Mouse (Mus musculus): ENCODE results near the gene Cryga. TPM values are rescaled to one million over a fixed set of nuclear protein-coding genes. Genes with fewer than 3 reads are reported as not detected.

Cryga gene
- total RNA-seq (2014; fragmentation: Nextera tagmentation) (not detected in 2 replicates), total RNA-seq (2017) (not detected in 2 replicates)

DNA sequence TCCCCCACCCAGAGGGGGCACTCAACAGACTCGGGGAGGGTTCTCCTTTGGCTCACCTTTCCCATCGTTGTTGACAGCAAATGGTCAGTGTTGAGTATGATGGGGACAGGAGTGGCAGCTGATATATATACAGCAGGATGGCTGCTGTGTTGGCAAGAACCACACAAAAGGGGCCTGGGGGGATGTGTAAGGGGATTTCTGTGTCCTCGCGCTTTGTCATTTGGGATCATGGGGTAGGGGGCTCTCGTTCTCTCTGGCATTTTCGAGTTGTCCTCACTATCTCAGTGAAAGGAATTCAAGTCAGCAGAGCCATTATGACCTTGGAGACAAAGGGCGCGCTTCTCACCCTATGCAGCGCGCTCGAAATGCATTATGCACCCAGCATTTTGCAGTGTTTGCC, at the start of gene Cryga:
TSS of gene Cryga (minus strand) at position 101 of the 400 bp plus-strand sequence.
- ATAC-seq (replicated peaks; ENCODE audit: low FRiP score, low TSS enrichment, poor library complexity, severe bottlenecking) = no peak

DNA sequence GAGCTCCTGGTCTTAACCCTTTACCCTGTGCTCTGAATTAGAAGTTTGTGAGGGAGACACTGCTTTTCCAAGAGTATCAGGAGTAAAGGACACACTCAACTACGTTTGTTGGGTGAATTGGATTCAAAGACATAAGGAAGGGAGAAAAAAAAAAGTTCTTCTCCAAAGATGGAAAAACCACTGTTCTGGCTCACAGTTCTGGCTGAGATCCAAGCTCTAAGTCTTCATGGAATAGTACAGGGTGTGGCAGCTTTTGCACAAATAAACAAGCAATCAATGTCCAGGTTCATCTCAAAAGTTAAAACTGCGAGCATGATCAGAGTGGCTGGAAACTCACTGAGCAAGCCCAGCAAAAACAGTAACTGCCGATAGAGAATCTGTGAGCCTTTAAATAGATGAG, 44.8 kb upstream of the Cryga start:
- ATAC-seq (replicated peaks; ENCODE audit: low FRiP score, low TSS enrichment, poor library complexity, severe bottlenecking) = no peak

DNA sequence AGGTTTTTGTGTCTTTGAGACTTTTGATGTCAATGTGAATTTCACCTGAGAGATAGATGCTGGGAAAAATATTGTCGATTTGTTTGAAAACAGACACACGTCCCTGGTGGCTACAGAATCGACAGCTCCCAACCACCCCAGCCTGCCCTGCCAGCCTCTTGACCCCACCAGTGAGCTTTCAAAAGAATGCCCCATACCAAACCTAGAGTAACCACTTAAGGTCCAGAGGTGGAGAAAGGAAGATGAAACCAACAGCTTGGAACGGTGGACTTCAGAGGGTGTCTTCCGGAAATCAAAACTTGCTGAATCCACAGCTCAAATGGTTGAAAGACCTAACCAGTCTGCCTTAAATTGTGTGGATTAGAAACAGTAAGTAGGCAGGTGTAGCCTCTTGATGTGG, 44.2 kb upstream of the Cryga start:
- no peak for ATAC-seq (replicated peaks; ENCODE audit: low FRiP score, low TSS enrichment, poor library complexity, severe bottlenecking)

DNA sequence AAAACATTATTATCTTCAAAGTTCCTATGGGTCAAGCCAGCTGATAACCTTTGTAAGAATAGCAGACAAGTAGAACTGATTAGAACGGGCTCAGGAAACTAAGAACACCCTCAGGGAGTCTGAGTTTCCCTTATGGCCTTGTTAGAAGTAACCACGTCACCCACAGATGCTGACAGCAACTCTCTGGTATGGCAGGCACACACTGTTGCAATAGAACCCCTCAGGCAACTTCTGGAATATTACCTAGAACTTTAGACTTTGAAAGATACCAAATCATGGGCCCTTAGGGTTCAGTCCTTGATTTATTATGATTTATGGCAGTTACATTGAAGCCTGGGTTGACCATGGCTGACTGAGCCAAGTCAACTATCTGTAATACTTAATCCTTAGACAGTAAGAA, 43.4 kb upstream of the Cryga start:
- ATAC-seq (replicated peaks; ENCODE audit: low FRiP score, low TSS enrichment, poor library complexity, severe bottlenecking) = no peak

DNA sequence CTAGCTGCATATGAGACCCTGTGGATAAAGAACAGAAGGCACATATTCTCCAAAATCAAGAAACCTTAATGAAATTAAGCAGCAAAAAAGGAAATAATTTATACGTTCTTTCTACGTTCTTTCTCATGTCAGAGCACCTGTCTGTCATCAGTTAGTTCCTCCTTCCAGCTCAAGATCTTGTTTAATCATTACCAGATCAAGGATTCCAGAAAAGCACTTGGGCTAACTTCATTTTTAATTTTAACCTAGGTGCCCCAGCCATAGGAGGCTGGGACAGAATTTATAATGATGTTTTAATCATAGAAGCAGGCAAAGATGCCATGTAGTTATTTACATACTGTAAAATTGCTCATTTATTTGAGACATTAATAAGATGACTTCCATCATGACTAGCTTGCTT, 41.6 kb upstream of the Cryga start:
- ATAC-seq (replicated peaks; ENCODE audit: low FRiP score, low TSS enrichment, poor library complexity, severe bottlenecking) = no peak

DNA sequence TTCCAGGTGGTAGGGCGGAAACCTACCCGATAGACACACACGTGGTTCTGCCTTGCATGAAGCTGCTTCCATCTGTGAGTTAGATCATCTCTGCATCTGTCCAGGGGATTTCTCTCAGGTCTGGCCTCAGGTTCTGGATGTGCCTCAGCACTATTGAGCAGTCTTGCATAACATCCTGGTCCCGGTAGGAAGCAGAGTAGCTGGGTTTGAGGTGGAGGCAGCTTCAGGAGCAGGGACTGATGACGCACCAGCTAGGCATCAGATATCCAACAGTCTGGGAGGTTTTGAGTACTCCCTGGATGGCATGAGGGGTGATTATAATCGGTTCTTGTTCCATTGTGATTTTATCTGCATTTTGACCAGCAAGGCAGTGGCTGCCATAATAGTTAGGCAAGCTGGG, 34.4 kb upstream of the Cryga start:
- ATAC-seq (replicated peaks; ENCODE audit: low FRiP score, low TSS enrichment, poor library complexity, severe bottlenecking) = no peak

DNA sequence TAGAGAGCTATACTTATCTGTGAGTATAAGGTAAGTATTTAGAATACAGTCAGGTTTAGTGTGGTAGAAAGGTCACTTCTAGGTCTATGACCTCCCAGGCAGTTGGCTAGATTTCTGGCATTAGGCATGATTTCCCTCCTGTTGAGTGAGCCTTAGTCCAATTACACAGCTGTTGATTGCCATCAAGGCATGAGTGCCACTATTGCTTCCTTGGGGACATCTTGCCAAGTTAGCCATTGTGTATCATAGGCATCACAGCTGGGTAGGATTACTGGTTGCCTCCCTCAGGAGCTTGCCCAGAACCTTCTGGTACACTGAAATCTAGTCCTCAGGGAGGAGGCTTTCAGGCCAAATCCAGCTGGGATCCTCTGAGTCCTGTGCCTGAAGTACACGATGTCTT, 29.7 kb upstream of the Cryga start:
- ATAC-seq (replicated peaks; ENCODE audit: low FRiP score, low TSS enrichment, poor library complexity, severe bottlenecking) = no peak

DNA sequence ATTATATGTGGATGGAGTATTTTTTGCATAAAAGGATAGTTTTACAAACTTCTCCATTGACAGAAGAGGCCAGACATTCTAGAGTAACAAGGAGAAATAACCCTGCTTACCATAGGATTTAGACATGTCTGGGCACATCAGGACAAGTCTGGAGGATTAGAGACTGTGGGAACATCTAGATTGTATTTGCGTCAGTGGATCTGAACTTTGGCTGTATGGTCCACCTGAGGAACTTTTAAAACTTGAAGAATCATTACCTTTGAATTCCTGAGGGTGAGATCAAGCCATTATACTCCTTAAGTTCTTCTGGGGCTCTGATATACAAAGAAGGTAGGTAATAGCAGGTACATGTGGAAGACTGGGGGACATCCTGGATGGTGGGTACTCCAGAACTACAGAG, 28.5 kb upstream of the Cryga start:
- ATAC-seq (replicated peaks; ENCODE audit: low FRiP score, low TSS enrichment, poor library complexity, severe bottlenecking) = no peak

DNA sequence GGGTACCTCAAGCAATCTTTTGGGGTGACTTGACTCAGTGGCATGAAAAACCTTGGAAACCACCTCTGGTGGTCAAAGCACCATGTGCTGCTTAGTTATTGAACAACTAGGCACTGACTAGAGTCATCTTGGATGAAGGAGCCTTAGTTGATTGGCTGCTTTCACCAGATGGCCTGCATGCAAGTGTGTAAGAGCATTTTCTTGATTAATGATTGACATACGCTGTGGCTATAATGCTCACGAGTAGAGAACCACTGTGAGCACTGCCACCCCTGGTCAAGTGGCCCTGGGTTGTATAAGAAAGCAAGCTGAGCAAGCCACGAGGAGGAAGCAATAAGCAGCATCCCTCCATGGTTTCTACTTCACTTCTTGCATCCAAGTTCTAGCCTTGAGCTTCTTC, 27.1 kb upstream of the Cryga start:
- ATAC-seq (replicated peaks; ENCODE audit: low FRiP score, low TSS enrichment, poor library complexity, severe bottlenecking) = no peak

DNA sequence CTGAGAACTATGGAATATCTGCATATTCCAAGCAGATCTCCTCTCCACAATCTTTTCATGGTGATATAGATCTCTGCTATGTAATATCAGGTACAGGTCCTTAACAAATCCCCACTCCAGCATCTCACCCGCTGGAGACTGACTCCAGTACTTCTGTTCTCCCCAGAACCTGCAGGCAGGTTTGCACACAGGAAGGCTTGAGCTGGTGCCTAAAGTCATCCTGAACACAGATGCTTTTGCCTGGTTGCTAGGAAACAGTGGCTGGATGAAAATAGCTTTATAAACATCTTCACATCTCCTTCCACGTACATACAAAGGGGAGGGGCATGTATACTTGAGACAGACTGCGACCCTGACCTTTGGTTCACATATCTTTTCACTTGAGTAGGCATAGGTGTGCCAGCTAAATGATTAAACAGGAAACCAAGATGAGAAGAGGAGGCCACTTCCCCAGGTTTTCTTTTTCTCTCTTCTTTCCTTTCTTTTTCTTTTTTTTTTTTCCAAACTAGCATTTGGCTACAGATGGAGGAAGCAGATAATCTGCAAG, 26.5 kb upstream of the Cryga start:
- no peak for ATAC-seq (replicated peaks; ENCODE audit: low FRiP score, low TSS enrichment, poor library complexity, severe bottlenecking)

DNA sequence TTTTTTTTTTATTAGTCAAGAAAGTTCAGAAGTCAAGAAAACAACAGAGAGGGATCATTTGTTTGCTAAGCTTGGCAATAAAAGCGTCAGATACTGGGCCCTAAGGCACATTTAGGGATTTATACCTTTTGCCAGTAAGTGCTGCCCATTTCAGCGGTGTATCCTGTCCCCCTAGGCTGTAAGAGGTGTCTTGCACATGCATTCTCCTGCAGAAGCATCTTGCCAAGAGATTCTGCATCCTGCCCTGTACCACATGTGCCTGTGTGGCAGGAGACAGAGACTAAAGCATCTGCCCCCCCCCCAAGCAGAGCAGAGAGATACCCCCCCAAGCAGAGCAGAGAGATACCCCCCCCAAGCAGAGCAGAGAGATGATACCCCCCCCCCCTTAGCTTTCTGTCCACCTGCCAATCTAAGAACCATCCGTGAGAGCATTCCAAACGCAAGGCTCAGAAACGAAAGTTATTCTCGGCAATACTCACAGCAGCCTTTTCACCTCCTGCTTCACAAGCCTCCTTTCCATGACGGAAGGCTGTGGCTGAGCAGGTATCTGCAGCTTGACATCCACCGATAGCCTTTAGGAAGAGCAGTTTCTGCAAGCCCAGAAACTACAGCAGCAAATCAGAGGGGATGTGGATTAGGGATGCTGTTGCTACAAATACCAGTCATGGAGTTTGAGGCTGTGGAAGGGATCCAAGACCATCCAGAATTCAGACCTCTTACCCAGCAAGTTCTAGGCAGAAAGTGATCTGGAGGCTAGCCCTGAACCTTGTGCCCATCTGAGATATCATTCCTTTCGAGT, 19.6 kb upstream of the Cryga start, which contains the start of gene D630023F18Rik:
TSS of gene D630023F18Rik (minus strand) at position 641 of the 799 bp plus-strand sequence.
- no peak for ATAC-seq (replicated peaks; ENCODE audit: low FRiP score, low TSS enrichment, poor library complexity, severe bottlenecking)

DNA sequence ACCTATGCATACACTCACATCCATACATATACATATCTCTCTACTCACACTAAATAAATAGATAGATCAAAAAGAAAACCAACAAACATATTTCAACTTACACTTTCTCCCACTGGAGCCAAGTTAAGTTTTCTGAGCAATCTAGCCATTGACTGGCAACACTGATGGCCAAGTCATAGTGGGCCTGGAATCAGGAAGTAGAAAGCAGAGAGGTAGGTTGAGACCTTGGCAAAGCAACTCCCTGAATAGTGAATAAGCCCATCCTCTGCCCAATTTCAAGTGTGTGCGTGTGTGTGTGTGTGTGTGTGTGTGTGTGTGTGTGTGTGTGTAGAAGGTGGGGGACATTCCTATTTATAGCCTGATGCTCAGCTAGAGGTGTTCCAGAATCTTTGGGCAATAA, 16.3 kb upstream of the Cryga start, which contains the start of gene Gm28845:
TSS of gene Gm28845 (minus strand) at position 121 of the 400 bp plus-strand sequence.
- ATAC-seq (replicated peaks; ENCODE audit: low FRiP score, low TSS enrichment, poor library complexity, severe bottlenecking) = no peak

DNA sequence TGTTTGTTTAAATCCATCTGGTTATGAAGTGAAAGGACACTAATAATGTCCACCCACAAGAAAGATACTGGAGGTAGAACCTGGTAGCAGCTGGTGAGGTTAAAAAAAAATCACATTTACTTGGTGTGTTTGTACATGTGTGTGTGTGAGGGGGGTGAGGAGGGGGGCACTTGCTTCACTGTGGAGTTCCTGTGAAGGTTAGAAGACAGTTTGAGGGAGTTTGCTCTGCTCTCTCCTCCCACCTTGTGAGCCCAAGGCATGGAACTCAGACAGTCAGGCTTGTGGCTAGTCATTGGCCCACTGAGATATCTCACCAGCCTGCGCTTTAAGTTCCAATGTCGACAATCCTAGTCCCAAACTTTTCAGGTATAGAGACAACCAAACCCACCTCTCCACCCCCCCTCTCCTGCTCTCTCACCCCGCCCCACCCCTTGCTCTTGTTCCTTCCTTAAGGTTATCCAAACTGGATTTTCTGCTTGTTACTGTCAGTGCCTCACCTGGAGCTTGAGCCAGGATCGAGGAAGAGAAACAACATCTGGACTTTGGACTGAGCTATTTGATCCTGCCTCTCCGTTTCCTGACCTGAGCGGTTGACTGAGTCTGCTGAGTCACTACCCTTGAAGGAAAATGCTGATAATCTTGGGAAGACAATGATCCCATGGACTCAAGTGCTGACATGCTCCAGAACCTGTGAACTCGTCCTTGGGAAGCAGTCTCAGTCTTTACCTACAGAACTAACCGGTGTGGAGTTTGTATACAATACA, 15.2 kb upstream of the Cryga start:
- no peak for ATAC-seq (replicated peaks; ENCODE audit: low FRiP score, low TSS enrichment, poor library complexity, severe bottlenecking)

DNA sequence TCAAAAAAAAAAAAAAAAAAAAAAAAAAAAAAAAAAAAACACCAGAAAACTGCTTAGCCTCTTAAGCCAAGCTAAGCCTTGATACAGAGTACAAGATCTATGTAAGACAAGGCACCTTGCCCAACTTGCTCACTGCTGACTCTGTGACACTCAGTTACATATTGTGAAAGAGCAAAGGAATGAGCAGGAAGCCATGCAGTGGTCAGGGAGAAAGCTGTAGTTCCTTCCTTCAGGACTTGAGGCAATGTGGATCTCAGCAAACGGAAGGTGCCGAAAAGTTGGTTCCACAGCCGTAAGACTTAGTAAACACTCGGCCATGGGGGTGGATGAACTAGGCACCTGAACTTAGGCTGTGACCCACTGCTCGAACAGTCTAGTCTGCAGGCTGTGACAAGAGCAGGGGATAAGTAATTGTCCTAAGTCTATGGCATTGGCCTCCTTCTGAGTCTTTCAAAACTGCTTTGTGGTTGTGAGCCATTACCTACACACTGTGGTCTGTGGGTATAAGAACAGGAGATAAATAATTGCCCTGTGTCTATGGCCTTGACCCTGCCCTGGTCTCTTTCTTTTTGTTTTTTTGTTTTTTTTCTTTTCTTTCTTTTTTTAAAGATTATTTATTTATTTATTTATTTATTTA, 10.5 kb upstream of the Cryga start:
- no peak for ATAC-seq (replicated peaks; ENCODE audit: low FRiP score, low TSS enrichment, poor library complexity, severe bottlenecking)

DNA sequence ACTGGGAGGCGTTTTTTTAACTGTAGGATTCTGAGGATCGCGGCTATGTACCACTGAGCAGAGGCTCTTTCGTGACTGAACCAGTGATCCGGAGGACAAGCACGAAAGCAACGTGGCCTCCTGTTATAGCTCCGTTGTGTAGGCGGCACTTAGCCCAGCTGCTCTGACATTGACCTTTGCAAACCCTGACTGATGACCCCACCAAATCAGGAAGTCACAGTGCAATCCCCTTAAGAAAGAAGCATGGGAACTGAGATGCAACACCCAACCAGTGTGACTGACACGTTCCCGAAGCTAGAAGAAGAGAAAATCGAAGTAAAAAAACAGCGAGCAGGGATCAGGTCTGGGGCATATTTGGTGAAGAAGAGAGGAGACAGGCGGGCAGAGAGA, 9.6 kb upstream of the Cryga start:
- no peak for ATAC-seq (replicated peaks; ENCODE audit: low FRiP score, low TSS enrichment, poor library complexity, severe bottlenecking)

DNA sequence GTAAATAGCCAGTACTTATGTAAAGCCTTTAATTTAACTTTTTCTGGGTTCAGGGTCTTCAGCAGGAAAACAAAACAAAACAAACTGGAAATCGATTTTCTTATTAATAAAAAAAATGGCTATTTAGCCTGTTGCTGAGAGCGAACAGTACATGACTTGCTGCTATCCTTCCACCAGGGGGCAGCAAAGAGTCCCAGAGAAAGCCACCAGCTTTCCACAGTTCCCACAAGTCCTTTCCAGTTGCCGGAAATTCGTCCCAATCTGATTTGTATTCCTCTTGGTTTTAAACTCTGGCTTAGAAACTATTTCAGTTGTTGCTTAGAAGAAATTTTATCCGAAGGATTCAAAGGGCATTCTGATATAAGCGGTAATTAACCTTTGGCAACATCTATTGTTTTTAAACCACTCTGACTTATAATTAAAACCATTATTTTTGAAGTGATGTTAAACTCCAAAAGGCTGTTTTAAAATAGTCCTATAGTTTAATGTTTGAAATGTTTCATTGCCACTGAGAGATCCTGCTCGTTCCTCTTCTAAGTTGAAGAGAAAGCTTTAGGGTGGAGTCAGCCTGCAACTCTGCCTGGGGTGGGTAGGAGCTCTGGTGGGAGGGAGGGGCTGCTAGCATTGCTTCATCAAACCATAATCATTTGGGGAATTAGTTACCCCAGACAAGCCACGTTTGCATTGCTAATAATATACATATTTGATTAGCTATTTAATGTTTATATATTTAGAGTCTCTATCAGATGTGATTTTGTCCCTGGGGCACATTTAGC, 9.0 kb upstream of the Cryga start:
- ATAC-seq (replicated peaks; ENCODE audit: low FRiP score, low TSS enrichment, poor library complexity, severe bottlenecking) = peak; percentile 77

DNA sequence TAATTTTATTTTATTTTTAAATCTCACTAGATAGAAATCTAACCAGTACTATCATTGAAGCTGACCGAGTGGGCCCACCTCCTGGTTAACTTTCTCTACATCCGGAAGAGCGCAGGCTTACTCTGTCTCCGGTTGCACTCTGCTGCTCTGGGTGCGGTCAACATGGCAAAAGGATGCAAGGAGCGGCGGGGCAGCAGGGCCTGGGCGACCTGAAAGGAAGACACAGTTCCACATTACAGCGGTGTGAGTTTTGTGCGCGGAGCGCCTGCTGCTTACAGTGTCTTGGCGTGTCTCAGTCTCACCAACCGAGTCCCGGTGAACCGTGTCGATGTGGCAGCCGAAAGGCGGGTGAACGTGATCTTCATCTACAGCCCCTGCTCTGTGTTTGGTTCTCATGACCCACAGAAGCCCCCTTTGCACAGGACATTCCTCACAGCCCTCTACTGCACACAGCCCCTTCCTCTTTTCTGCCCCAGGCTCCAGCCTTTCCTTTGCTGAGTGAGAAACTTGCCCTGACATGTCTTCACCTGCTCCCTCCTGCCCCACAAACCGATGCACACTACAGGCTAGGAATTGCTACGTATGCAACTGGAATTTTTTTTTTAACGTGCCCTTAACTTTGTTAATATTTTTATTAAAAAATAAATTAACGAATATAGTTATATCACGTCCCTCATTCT, 6.7 kb upstream of the Cryga start:
- no peak for ATAC-seq (replicated peaks; ENCODE audit: low FRiP score, low TSS enrichment, poor library complexity, severe bottlenecking)

DNA sequence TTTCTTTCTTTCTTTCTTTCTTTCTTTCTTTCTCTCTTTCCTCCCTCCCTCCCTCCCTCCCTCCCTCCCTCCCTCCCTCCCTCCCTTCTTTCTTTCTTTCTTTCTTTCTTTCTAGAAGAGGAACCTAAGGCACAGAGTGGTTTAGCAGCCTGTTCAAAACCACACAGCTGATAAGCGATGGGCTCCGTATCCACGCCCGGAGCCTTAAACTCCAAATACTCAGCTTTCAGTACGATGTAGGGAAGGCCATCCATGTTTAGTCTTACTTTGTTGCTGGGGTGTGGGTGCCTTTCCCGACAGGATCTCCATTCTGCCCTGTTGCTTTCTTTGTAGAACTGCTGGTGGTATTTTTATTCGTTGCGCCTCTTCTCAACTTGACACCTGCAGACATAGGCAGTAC, 6.0 kb upstream of the Cryga start:
- no peak for ATAC-seq (replicated peaks; ENCODE audit: low FRiP score, low TSS enrichment, poor library complexity, severe bottlenecking)
